Mouse (Mus musculus) naive thymus-derived CD4-positive, alpha-beta T cell, adult 2 months (primary cell): ENCODE measurements around the gene Mettl1.

ENCODE experiments used
- DNase-seq: peaks from one replicate; pipeline ENCODE4 v3.0.0-alpha.2; 2011; ENCODE audit warnings: low read depth

Gene Mettl1

DNA sequence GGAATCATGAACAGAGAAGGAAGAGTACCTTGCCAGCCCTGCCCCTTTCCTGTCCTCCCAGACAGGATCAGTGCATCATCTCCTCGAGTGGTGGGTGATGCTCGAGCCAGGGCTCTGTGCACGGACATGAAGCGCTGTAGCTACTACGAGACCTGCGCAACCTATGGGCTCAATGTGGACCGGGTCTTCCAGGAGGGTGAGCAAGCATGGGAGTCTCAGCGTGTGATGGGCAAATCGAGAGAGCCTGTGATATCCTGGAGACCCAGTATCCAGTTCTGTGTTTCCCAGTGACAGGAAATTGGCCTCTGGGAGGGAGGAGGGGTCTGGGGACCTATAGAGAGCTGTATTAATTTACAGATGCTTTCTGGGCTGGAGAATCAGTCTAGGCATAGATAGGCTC is 43.8 kb downstream of the Mettl1 start:
- no peak for DNase-seq

DNA sequence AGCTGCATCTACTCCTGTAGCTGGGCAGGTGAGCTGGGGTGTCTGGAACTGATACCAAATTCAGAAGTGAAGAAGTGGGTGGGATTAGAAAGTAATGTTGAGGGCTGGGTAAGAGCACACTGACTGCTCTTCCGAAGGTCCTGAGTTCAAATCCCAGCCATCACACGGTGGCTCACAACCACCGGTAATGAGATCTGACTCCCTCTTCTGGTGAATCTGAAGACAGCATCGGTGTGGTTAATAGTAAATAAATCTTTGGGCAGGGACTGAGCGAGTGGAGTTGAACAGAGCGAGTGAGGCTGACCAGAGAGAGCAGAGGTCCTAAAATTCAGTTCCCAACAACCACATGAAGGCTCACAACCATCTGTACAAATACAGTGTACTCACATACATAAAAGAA is 44.4 kb downstream of the Mettl1 start:
- no peak for DNase-seq

DNA sequence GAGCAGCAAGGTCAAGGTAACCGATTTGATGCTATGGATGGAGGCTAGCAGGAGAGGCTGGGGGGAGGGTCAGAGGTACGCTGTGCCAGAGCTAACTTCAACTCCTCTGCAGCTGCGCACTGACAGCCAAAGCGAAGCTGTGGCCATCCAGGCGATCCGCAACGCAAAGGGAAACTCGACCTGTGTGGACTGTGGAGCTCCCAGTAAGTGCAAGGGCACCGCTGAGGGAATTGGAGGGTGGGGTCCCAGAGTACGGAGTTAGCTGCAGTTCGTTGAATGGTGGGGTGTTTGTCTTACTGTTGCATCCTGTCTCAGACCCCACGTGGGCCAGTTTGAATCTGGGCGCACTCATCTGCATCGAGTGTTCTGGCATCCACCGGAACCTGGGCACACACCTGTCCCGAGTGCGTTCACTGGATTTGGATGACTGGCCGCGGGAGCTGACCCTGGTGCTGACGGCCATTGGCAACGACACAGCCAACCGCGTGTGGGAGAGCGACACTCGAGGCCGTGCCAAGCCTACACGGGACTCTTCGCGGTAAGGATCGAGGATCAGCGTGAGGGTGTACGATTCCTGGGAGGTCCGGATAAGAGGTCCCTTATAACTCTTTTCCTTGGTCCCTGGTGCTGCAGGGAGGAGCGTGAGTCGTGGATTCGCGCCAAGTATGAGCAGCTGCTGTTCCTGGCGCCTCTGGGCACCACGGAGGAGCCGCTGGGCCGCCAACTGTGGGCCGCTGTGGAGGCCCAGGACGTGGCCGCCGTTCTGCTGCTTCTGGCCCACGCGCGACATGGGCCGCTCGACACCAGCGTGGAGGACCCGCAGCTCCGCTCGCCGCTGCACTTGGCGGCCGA is 49.6 kb downstream of the Mettl1 start:
- DNase-seq, result no peak

DNA sequence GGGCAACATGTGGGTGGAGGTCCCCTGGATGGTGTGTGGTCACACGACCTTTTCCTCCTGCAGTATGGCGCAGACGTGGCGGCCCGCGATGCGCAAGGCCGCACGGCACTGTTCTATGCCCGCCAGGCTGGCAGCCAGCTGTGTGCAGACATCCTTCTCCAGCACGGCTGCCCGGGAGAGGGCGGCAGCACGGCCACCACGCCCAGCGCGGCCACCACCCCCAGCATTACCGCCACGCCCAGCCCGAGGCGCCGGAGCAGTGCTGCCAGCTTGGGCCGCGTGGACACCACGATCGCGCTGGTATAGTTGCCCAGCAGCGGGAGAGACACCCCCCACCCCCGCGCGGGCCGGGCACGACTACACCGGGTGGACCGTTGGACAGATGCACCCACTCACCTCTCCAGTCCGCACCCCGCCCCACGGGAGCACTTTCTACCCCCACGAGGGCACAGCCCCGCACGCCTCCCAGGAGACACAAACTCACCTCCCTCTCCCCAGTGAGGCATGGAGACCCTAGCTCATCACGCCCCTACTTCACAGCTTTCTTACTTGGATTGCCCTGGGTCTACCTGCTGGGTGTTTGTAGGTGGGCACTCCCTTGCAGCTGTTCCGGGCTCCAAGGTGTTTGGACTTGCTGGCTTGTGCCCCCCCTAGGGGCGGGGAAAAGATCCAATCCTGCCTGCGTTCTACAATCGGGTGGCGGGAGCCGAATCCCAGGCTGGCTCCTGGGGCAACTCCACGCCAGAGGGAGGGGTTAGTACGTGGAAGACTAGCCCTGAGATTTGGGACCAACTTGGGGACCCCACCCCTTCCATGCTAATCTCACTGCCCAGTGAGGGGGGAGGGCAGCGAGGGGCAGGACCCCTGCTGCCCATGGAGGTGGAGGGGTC is 50.5 kb downstream of the Mettl1 start:
- DNase-seq, result no peak

DNA sequence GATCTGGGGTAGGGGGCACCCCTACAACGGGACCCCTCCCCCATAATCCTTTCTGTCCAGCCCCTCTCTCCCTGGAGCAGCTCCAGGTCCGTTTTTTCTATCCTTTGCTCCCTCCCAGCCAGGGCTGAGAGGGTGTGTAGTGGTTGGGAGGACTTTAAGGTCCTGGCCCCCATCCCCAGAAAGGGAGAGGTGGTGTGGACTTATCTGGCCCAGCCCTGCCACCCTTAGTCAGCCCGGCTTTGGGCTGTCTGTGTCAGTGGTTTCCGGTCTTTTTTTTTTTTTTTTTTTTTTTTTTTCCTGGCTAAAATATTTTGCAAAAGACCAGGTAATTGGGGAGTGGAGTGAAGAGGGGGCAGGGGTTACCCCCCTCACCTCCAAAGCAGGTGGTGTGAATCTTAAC is 51.5 kb downstream of the Mettl1 start:
- no peak for DNase-seq

DNA sequence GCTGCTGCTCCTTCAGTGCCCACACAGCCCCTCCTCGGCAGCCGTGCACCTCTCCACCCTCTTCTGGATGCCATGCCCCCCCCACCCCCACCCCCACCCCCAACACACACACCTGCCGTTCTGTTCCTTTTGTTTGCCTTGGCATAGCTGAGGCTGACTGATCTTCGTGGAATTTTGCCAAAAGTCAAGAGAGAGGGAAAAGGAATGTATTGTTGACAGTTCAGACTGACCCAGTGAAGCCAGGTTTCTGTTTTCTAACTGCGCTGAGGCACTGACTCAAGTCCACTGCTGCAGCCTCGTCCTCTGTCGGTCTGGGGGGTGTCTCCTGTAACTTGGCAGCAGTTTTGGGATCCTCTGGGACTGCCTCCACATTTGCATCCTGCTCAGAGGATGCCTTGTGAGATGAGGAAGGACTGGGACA is 53.2 kb downstream of the Mettl1 start:
- no peak for DNase-seq
